Mouse (Mus musculus): Measurements from ENCODE around the gene Adgrf3.
"Not testable (repeated sequence)": the region's sequence is repeated elsewhere in the genome, so short reads cannot be mapped to it uniquely, and the experiment has no call there.

Gene Adgrf3

DNA sequence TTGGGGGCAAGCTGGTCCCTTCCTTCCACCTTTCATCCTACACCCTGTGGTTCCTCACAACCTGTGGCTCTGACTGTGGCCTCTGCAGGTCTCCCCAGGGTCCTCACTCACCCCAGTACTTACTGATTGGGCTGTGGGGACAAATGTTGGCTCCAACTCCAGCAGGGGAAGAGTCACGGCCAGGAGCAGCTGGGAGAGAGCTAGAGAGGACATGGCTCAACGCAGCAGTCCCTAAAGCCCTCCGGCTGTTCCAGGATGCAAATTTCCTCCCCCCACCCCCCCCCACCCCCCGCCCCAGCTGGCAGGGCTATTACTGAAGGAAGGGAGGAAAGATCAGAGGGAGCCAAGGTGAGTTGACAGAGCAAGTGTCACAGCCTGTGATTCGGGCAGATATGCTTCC is at the start of gene Adgrf3:
Gene Adgrf3, minus strand, starts transcription at position 230 of the 400 bp plus-strand sequence.
- DNase-seq = no peak

- peak in 1 of 2 experiments; percentile 35 for DNase-seq
Measured at GRCm38 (mm10) chr5:30247666-30248065, 42.1 kb upstream of the Adgrf3 start.

- no peak for DNase-seq
Measured at GRCm38 (mm10) chr5:30245861-30246416, 40.4 kb upstream of the Adgrf3 start.

DNA sequence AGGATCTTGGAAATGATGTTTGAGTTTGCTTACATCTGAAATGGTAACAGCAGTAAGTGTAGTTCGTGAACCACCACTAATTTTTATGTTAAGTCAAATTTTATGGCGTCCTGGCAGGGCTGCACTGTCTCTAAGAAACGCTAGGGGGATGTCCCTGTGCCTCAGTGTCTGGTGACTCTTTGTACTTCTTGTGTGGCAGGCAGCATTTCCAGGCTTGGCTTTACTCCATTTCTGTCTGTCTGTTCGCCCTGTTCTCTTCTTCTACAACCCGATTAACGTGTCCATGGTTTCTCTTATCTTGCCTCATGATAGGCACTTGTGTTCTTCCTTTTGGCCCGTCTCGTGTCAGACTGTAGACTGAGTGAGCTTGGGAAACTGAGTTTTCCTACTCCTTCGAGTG is 38.2 kb upstream of the Adgrf3 start:
- DNase-seq = peak in 1 of 2 experiments; percentile 30

DNA sequence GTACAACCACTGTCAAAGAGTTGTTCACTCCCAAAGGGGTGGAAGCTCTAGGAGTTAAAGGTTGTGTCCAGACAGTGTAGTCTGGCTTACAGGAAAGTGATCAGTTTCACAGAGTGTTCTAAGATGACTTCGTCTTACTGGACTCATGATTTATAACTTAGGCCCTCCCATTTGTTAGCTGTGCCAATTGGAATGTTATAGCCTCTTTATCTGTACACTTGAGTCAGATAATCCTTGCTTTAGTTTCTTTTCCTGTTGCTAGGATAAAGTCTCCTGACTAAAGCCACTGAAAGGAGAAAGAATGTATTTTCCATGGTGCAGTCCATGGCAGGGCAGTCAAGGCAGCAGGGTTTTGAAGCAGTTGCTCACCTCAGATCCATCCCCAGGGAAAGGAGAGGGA is 36.9 kb upstream of the Adgrf3 start:
- no peak for DNase-seq

- DNase-seq = no peak
Measured at GRCm38 (mm10) chr5:30240552-30240951, 35.0 kb upstream of the Adgrf3 start.

DNA sequence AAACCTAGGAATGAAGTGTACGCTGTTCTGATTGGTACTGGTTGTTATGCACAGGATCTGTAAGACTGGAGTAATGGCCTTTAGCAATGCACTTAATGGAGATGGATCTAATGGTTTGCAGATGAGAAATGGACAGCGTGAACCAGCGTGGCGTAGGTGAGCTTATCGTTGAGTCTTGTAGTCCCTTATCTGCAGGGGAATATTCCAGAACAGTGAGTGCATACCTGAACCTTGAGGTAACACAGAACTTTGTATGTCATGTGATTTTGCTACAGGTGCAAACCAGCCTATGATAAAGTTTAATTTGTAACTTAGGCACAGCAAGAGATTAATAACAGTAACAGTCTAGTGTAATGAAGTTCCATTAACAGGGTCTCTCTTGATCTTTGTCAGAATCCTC is 33.0 kb upstream of the Adgrf3 start:
- no peak for DNase-seq

GRCm38 (mm10) chr5:30235641-30236126 is 30.2 kb upstream of the Adgrf3 start:
- DNase-seq = no peak

DNA sequence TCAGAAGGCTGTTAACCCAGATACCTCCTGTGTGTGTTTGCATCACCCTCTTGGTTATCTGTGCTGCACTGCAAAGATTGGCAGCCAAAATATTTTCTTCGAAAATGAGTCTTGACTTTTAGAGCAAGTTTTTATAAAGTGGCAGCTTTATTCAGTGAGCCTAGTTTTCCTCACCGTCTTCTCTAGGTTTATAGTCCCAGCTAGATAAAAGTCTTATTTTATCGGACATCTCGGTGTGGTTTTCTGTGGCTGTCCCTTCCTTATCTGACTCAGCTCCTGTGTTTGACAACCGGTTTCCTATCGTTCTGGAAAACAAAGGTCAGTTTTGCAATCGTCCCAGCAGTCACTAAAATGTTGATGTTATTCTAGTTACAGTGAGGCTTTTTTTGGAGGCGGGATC is 28.5 kb upstream of the Adgrf3 start:
- DNase-seq = no peak

DNA sequence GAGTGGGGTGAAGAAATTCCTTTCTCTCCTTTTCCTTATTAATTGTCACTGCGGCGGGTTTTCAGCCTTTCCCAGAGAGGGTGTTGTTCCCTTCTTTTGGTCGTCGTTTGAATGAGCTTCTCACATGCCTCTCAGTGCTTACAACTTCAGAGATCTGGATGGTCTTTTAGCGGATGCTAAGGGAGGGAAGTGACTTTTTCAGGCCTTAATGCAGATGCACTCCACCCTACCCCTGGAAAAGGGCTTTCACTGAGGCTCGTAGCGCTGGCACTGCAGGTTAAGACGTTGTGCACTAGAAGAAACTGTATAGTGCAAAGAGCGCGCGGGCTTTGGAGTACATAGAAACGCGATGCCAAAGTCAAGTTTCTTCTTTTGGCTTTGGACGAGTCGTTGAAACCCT is 27.5 kb upstream of the Adgrf3 start:
- peak in 1 of 2 experiments; percentile 45 for DNase-seq

GRCm38 (mm10) chr5:30232271-30232971 is 26.9 kb upstream of the Adgrf3 start, which contains the start of gene Selenoi:
Gene Selenoi, plus strand, starts transcription at chr5:30232581.
- peak; percentile 99 to 100 for DNase-seq

- no peak for DNase-seq
Measured at GRCm38 (mm10) chr5:30231891-30232270, 26.4 kb upstream of the Adgrf3 start.

- DNase-seq = peak; percentile 34 to 69
Measured at GRCm38 (mm10) chr5:30230901-30231300, 25.4 kb upstream of the Adgrf3 start.

GRCm38 (mm10) chr5:30222681-30223080 is 17.2 kb upstream of the Adgrf3 start:
- no peak for DNase-seq

- DNase-seq = no peak
Measured at GRCm38 (mm10) chr5:30220666-30221065, 15.1 kb upstream of the Adgrf3 start.

GRCm38 (mm10) chr5:30219715-30220114 is 14.2 kb upstream of the Adgrf3 start:
- DNase-seq = no peak

GRCm38 (mm10) chr5:30215970-30216369 is 10.4 kb upstream of the Adgrf3 start:
- no peak for DNase-seq

DNA sequence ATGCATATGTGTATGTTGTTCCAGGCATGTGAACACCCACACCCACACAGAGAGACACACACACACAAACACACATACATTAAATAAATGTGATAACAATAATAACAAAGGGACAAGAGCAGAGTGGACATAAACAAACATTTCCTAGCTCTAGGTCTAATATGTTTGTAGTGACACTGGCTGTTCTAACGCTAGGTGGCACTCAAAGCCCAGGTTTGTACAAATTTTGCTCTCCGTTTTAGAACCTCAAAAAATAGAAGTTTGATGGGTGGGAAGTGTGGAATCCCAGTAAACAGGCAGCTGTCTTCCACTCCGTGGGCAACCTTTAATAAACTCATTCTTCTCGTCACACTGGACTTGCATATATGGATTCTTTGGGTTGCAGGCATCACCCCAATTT is 9.4 kb upstream of the Adgrf3 start:
- DNase-seq = peak; percentile 69 to 84

DNA sequence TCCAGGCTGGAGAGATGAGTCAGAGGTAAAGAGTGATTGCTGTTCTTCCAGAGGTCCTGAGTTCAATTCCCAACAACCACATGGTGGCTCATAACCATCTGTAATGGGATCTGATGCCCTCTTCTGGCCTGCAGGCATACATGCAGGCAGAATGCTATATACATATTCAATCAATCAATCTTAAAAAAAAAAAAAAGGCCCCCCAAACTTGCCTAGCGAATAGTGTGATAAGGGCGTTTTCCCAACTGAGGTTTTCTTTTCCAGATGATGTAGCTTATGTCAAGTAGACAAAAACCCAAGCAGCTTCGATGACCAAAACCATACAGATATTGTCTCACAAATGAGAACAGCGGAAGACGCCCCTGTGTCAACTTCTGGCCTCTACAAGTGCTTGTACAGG is 5.2 kb upstream of the Adgrf3 start:
- not testable (repeated sequence) for DNase-seq

DNA sequence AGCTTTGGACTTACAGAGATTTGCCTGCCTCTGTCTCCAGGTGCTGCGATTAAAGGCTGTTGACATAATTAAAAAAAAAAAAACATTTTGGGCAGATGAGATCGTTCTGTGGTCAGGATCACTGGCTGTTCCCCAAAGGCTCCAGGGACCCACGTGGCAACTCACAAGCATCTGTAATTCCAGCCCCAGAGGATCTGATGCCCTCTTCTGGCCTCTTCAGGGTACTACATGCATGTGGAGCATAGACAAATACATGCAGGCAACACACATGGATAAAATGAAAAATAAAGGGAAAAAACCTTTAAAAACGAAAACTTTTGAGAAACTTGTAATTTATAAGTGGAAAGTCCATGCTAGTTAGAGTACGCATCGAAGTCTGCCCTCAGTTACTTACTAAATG is 1.8 kb upstream of the Adgrf3 start:
- DNase-seq = no peak

DNA sequence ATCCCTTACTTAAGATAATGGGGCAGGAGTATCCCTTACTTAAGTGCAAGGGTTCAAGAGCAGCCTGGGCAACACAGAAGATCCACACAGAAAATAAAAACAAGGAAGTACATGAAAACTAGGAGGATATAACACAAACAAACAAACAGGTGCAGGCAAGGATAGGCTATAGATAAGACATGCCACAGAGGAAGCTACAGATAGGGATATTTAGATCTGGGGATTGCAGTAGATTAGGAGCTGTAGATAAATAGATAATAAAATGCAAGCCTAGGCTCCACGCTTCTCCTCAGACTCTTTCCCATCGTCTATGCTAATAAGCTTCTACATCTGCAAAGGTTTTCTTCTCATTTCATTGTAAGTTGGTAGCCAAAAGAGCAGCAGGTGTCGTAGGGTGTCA is 488 bp downstream of the Adgrf3 start:
- DNase-seq = no peak

GRCm38 (mm10) chr5:30204441-30204840 is 1.1 kb downstream of the Adgrf3 start:
- DNase-seq = no peak

- no peak for DNase-seq
Measured at GRCm38 (mm10) chr5:30203216-30203885, 2.2 kb downstream of the Adgrf3 start.

DNA sequence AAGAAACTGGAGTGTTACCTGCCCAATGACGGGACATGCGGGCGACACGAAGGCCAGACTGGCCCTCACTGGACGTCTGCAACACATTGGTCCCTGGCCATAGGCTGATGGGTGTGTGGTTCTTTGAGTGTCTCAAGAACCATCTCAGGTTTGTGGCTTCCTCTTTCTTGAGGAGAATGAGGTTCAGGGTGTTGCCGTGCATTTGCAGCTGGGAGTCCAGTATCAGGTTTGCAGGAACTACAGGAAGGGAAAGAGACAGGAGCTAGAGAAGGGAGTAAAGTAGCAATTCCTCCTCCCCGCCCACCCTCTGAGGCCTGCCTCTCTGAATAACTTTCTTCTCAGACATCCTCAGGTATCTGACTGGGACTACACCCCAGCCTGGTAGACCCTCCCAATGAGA is 3.3 kb downstream of the Adgrf3 start:
- DNase-seq = no peak

Data from cerebellum, postnatal 25 days (tissue).